Mouse (Mus musculus): ENCODE results near the gene Dhx35. TPM values are rescaled to one million over a fixed set of nuclear protein-coding genes. Genes with fewer than 3 reads are reported as not detected.
A peak's percentile ranks its signal among the peaks of the same experiment; 100 is the strongest.

Dhx35 gene
- polyA plus RNA-seq, 1 experiment, result 13.3 TPM

DNA sequence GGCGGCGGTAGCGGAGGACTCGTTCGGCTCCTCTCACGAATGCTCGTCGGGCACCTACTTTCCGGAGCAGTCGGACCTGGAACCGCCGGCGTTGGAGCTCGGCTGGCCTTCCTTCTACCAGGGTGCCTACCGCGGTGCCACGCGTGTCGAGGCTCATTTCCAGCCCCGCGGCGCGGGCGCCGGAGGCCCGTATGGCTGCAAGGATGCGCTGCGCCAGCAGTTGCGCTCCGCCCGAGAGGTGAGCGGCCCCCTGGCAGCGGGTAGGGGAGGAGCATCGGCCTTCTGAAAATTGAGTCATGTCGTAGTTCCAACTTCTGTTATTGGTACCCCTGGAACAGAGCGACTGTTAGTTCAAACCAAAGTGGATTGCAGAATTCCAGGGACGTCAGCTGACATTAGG, 26.3 kb upstream of the Dhx35 start:
- Histone ChIP-seq H3K27me3 (replicated peaks; ENCODE audit: control insufficient read depth, insufficient read depth, low read length) (no peaks in the 10 kb centered on the region), H3K4me3 (ENCODE audit: insufficient read depth, low read depth, low read length) (peak overlapping the region; percentile 56), H3K36me3 (ENCODE audit: control insufficient read depth, insufficient read depth, low read length) (no peaks in the 10 kb centered on the region), H3K4me1 (ENCODE audit: control insufficient read depth, insufficient read depth, low read length) (no peaks in the 10 kb centered on the region), H3K27ac (ENCODE audit: insufficient read depth, low read depth, low read length) (no peak overlapping the region)
- TF ChIP-seq CTCF (conservative IDR thresholded peaks at IDR 0.05; ENCODE audit: insufficient read depth, insufficient read length, low read depth, low read length) (no peak), POLR2A (IDR thresholded peaks at IDR 0.05; ENCODE audit: low read depth, low read length) (no peak)
- WGBS, result under 1% methylated on average over 37 of the region's 37 CpGs
- no peak for DNase-seq

DNA sequence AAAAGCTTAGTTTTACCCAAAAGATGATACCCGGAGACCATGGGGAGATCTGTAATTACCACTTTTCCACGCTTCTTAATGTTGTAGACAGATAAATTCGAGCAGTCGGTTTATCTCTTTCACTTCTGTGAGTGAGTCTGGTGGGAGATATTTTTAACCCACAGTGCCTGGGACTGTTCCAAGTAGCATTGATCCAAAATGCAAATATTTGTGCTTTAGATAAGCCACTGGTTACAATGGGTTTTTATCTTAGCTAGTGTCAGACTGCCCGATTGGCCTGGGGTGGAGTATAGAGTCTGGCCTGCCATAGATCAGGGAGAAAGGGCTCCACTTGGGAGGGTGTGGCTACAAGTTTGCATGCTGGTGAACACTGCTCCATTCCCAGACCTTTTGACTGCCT, 25.8 kb upstream of the Dhx35 start:
- no peak overlapping the region for H3K27ac ChIP-seq (ENCODE audit: insufficient read depth, low read depth, low read length)
- no peaks in the 10 kb centered on the region for H3K27me3 ChIP-seq (replicated peaks; ENCODE audit: control insufficient read depth, insufficient read depth, low read length)
- no peak for DNase-seq
- H3K36me3 ChIP-seq (ENCODE audit: control insufficient read depth, insufficient read depth, low read length), result no peaks in the 10 kb centered on the region
- no peak overlapping the region for H3K4me3 ChIP-seq (ENCODE audit: insufficient read depth, low read depth, low read length)
- TF ChIP-seq CTCF (conservative IDR thresholded peaks at IDR 0.05; ENCODE audit: insufficient read depth, insufficient read length, low read depth, low read length) (no peak), POLR2A (IDR thresholded peaks at IDR 0.05; ENCODE audit: low read depth, low read length) (no peak)
- WGBS, result 15% methylated on average over 5 of the region's 5 CpGs
- H3K4me1 ChIP-seq (ENCODE audit: control insufficient read depth, insufficient read depth, low read length), result no peaks in the 10 kb centered on the region

GRCm38 (mm10) chr2:158770126-158770757, 24.4 kb upstream of the Dhx35 start:
- Histone ChIP-seq H3K4me3 (ENCODE audit: insufficient read depth, low read depth, low read length) (no peak overlapping the region), H3K27me3 (replicated peaks; ENCODE audit: control insufficient read depth, insufficient read depth, low read length) (no peaks in the 10 kb centered on the region), H3K27ac (ENCODE audit: insufficient read depth, low read depth, low read length) (no peak overlapping the region), H3K4me1 (ENCODE audit: control insufficient read depth, insufficient read depth, low read length) (no peaks in the 10 kb centered on the region), H3K36me3 (ENCODE audit: control insufficient read depth, insufficient read depth, low read length) (no peaks in the 10 kb centered on the region)
- no peak for DNase-seq
- WGBS, result 39% methylated on average over 13 of the region's 13 CpGs
- no peak for TF ChIP-seq POLR2A (IDR thresholded peaks at IDR 0.05; ENCODE audit: low read depth, low read length)
- TF ChIP-seq CTCF (conservative IDR thresholded peaks at IDR 0.05; ENCODE audit: insufficient read depth, insufficient read length, low read depth, low read length), result no peak

GRCm38 (mm10) chr2:158771066-158771763, 23.4 kb upstream of the Dhx35 start:
- TF ChIP-seq POLR2A (IDR thresholded peaks at IDR 0.05; ENCODE audit: low read depth, low read length), result no peak
- no peak for TF ChIP-seq CTCF (conservative IDR thresholded peaks at IDR 0.05; ENCODE audit: insufficient read depth, insufficient read length, low read depth, low read length)
- 70% methylated on average over 11 of the region's 11 CpGs for WGBS
- DNase-seq, result no peak
- Histone ChIP-seq H3K36me3 (ENCODE audit: control insufficient read depth, insufficient read depth, low read length) (no peaks in the 10 kb centered on the region), H3K4me1 (ENCODE audit: control insufficient read depth, insufficient read depth, low read length) (no peaks in the 10 kb centered on the region), H3K27me3 (replicated peaks; ENCODE audit: control insufficient read depth, insufficient read depth, low read length) (no peaks in the 10 kb centered on the region), H3K27ac (ENCODE audit: insufficient read depth, low read depth, low read length) (no peak overlapping the region), H3K4me3 (ENCODE audit: insufficient read depth, low read depth, low read length) (no peak overlapping the region)

- Histone ChIP-seq H3K36me3 (ENCODE audit: control insufficient read depth, insufficient read depth, low read length) (no peaks in the 10 kb centered on the region), H3K27ac (ENCODE audit: insufficient read depth, low read depth, low read length) (no peak overlapping the region), H3K27me3 (replicated peaks; ENCODE audit: control insufficient read depth, insufficient read depth, low read length) (no peaks in the 10 kb centered on the region), H3K4me3 (ENCODE audit: insufficient read depth, low read depth, low read length) (no peak overlapping the region), H3K4me1 (ENCODE audit: control insufficient read depth, insufficient read depth, low read length) (no peaks in the 10 kb centered on the region)
- WGBS, result 88% methylated on average over 13 of the region's 13 CpGs
- no peak for DNase-seq
- TF ChIP-seq POLR2A (IDR thresholded peaks at IDR 0.05; ENCODE audit: low read depth, low read length), result no peak
- no peak for TF ChIP-seq CTCF (conservative IDR thresholded peaks at IDR 0.05; ENCODE audit: insufficient read depth, insufficient read length, low read depth, low read length)
These were observed 21.8 kb upstream of the Dhx35 start for GRCm38 (mm10) chr2:158772808-158773207.

DNA sequence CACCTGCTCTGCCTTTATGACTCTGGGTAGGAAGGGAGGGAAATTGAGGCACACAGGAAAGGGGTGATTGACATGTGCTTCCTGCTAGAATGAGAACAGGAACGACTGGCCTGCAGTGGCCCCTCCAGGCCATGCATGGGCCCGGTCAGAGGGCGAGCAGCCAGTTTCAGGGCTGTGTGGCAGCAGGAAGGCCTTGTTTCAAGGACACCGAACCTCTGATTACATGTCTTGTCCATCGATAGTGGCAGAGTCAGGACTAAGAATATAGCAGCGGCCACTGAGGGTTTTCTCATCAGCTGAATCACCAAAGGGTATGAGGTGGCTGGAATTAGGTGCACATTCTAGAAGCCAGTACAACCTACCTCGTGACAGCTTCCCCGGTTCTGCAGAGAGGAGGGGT, 19.7 kb upstream of the Dhx35 start:
- no peak for DNase-seq
- no peak overlapping the region for H3K4me3 ChIP-seq (ENCODE audit: insufficient read depth, low read depth, low read length)
- no peaks in the 10 kb centered on the region for H3K27me3 ChIP-seq (replicated peaks; ENCODE audit: control insufficient read depth, insufficient read depth, low read length)
- TF ChIP-seq POLR2A (IDR thresholded peaks at IDR 0.05; ENCODE audit: low read depth, low read length), result no peak
- TF ChIP-seq CTCF (conservative IDR thresholded peaks at IDR 0.05; ENCODE audit: insufficient read depth, insufficient read length, low read depth, low read length), result no peak
- 77% methylated on average over 8 of the region's 8 CpGs for WGBS
- H3K36me3 ChIP-seq (ENCODE audit: control insufficient read depth, insufficient read depth, low read length), result no peaks in the 10 kb centered on the region
- no peak overlapping the region for H3K27ac ChIP-seq (ENCODE audit: insufficient read depth, low read depth, low read length)
- no peaks in the 10 kb centered on the region for H3K4me1 ChIP-seq (ENCODE audit: control insufficient read depth, insufficient read depth, low read length)

DNA sequence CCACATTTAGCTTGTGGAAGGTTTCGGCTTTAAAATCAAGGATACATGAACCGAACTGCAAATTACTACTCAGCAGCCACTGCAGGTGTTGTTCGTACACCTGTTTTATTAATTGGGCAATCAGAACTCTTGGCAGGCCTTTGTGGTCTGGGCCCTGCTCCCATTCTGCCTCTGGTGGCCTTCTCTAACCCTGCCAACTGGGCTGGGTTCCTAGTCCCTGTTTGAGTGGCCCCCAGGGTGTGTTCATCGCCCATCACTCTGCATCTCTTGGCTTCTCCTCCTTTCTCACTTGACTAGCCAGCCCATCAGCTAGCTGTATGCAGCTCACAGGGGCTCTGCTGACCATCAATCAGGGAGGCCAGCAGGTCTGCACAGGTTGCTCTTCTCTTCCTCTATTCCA, 17.9 kb upstream of the Dhx35 start:
- WGBS, result 86% methylated on average over 4 of the region's 4 CpGs
- no peak overlapping the region for H3K27ac ChIP-seq (ENCODE audit: insufficient read depth, low read depth, low read length)
- TF ChIP-seq POLR2A (IDR thresholded peaks at IDR 0.05; ENCODE audit: low read depth, low read length), result no peak
- TF ChIP-seq CTCF (conservative IDR thresholded peaks at IDR 0.05; ENCODE audit: insufficient read depth, insufficient read length, low read depth, low read length), result no peak
- no peaks in the 10 kb centered on the region for H3K36me3 ChIP-seq (ENCODE audit: control insufficient read depth, insufficient read depth, low read length)
- no peaks in the 10 kb centered on the region for H3K4me1 ChIP-seq (ENCODE audit: control insufficient read depth, insufficient read depth, low read length)
- no peak overlapping the region for H3K4me3 ChIP-seq (ENCODE audit: insufficient read depth, low read depth, low read length)
- no peak for DNase-seq
- H3K27me3 ChIP-seq (replicated peaks; ENCODE audit: control insufficient read depth, insufficient read depth, low read length), result no peaks in the 10 kb centered on the region
